Mouse (Mus musculus): ENCODE results near the gene Polr3g.

- TF ChIP-seq CTCF (IDR thresholded peaks at IDR 0.05; ENCODE audit: low read depth, low read length): no peak
- TF ChIP-seq POLR2A (IDR thresholded peaks at IDR 0.05; ENCODE audit: extremely low read depth, insufficient read depth, low read length): peak; percentile 65; the same call in 1 of the 2 replicates
These were observed at the start of gene Polr3g, which contains the start of gene Mblac2 for GRCm38 (mm10) chr13:81710775-81711545.

All from liver, adult 2 months (tissue).